Mouse (Mus musculus) liver, postnatal 0 days (tissue): ENCODE data around the gene Tspan11.

ENCODE experiments used
- CTCF ChIP-seq: sonication (generic); IDR thresholded peaks from 2 replicates; pipeline ENCODE4 v1.5.1; 2016; ENCODE audit warnings: antibody characterized with exemption, low read depth
- EP300 ChIP-seq: IDR thresholded peaks from 2 replicates; pipeline ENCODE4 v1.6.1; 2016; ENCODE audit warnings: antibody characterized with exemption, low read depth, mild to moderate bottlenecking

- TF ChIP-seq CTCF: no peak
- TF ChIP-seq EP300: no peak
Measured at GRCm38 (mm10) chr6:127849496-127849895, 37.9 kb upstream of the Tspan11 start.
